Mouse (Mus musculus) adrenal gland, adult 18-20 months (tissue): ENCODE data around the gene Wdr86. TPM values are rescaled to one million over a fixed set of nuclear protein-coding genes. Genes with fewer than 3 reads are reported as not detected.
"Not testable (repeated sequence)": the region's sequence is repeated elsewhere in the genome, so short reads cannot be mapped to it uniquely, and the experiment has no call there.

Experiments
- DNase-seq, 2 experiments: peaks; one replicate each; pipeline ENCODE4 v3.0.0; 2021 to 2022; ENCODE audit warnings: low spot score in 2 of 2
- total RNA-seq, 2 experiments: library from RNA; stranded (reverse); gene quantifications; 1 replicate in 1 of 2; 2 replicates in 1 of 2; pipeline ENCODE4 v1.2.3; 2021

The Wdr86 gene
- total RNA-seq, 2 experiments from 2014 or later = 0.42 to 1.1 TPM

DNA sequence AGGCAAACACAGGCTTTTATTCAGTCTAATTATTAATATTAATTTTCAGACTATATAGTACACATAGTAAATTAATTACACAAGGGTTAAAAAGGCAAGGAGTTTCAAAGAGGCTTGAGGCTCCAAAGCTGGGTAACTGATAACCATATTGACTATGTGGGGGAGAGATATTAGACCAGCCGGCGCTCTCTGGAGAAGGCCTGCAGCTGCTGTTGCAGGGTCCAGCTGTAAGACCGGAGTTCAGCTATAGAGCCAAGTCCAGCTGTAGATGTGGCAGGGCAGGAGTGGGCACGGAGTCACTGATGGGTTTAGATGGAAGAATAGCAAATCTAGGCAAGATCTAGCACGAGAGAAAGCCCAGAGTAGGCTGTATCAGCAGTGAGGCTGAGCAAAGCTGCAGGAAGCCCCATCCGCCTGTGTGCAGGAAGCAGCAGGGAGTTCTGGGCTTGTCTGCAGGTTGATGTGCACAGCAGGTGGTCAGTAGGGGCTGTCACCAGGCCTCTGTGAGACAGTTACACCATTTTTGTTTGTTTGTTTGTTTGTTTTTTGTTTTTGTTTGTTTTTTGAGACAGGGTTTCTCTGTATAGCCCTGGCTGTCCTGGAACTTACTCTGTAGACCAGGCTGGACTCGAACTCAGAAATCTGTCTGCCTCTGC lies 3.4 kb upstream of the Wdr86 start:
- no peak for DNase-seq

DNA sequence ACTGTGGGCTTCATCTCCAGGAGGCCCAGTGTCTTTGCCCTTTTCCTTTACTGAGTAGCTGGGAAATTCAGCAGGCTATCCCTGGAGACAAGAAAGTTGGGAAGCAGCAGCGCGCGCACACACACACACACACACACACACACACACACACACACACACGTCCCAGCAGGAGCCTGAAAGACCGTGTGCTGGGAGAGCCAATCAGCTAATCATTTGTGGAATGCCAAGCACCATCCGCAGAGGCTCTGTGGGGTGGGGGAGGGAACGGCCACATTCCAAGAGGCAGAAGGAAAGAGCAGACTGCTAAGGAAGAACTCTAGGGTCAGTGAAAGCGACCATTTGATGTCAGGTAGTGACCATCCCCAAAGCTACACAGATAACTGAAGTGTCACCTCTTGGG lies 2.6 kb upstream of the Wdr86 start:
- no peak for DNase-seq

DNA sequence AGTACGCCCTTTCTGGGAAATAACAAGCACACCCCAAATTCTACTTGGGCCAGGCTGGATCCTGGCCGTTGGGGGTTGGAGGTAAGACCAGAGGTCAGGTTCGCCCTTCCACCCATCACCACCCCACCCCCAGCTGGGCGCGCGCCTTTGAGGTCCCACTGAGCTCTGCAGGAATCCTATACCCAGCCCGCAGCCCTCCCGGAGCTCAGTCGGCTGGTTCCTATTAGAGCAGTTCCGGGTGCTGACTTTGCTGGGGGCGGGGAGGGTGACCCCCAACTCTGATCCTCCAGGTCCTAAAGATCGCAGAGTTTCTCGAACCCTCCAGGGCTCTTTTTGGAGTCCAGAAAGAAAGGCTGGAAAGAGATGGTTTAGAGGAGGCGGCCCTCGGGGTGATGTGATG lies 459 bp upstream of the Wdr86 start:
- DNase-seq = no peak

DNA sequence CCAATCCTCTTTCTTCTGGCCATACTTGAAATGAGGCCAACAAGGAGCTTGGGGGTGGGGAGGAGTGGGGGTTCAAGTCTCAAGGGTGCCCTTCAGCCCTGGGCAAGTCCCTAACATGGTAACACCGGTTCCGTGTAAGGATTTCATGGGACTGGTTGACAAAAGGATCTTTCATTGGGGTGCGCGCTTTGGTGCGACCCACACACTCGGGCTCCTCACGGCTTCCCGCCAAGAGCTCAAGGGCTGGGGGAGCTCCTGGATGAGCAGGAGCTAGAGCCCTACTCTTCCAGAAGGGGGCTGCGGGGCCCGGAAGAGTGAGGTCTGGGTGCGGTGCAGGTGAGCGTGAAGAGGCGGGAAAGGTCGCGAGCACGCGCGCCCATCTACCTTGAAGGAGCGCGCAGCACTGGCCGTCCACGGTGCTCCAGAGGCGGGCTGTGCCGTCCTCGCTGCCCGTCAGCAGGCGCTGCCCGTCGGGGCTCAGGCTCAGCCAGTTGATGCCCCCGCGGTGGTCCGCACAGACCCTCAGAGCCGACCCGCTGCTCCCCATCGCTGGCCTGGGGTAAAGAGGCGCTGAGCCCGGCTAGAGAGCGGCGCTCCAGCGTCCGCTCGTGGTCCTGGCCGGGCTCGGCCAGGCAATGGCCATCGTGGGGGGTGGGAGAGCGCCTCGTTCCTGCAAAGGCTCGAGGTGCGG lies 585 bp downstream of the Wdr86 start:
- no peak for DNase-seq

DNA sequence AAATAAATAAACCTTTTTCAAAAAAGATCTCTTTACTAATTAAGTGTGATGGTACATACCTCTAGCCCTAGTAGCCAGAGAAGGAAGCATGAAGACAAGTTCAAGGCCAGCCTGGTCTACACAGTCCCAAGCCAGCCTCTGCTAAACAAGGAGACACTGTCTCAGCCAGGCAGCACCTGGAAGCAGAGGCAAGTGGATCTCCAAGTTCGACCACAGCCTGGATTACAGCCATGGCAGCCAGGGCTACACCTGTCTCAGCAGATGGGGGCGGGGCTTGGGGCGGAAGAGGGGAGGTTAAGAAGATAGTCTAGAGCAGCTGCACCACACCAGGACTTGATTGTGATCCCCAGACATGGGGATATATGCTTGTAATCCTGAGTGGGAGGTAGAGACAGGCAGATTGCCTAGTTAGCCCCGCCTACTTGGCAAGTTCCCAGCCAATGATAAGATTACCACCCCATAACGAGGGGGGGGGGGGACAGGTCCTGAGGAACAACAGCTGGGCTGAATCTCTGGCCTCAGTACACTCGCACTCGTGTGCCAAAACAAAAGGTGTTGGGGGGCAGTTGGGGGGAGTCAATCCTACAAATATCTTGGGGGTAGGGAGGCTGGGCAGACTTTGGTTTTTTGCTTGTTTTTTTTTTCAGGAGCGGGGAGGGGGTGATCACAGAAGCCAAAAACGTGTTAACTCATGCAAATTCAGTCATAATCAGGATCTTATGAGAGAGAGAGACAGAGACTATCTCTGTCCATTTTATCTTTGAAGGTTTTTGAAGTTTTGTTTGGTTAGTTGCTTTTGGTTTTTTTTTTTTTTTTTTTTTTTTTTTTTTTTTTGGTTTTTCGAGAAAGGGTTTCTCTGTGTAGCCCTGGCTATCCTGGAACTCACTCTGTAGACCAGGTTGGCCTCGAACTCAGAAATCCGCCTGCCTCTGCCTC lies 3.4 kb downstream of the Wdr86 start:
- DNase-seq = no peak

DNA sequence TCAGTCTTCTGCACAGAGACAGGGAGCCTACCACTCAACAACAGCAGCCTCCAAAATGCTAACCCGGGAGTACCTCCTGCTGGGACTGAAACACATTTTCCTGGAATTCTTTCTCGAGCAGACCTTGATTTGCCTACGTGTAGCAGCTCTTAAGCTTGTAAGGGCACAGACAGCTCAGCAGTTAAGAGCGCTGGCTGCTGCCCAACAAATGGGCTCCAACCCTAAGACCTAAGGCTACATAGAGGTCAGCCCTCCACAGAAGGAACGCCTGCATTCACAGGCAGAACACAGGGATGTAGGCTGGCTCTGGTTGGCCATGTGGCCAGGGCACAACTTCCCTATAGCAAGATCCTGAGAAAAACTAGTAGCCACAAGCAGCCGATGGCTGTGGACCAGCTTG lies 4.6 kb downstream of the Wdr86 start:
- DNase-seq = no peak

DNA sequence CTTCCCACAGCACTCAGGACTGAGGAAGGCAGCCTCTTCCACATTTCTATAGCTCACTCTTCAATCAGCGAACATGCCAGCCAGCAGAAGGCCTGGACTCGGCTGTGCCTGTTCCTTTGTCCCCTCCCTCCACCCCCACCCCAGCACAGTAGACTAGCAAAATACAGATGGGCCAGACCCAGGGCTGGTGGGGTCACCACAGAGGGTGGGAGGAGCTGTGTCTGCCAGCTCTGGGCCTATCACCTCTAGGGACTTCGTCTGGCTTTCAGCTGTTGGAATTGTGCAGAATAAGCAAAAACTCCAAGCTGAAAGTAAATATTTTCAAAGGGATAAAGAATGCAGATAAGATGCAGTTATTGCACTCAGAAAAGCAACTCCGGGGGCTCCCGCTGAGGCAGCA lies 5.7 kb downstream of the Wdr86 start:
- no peak for DNase-seq

DNA sequence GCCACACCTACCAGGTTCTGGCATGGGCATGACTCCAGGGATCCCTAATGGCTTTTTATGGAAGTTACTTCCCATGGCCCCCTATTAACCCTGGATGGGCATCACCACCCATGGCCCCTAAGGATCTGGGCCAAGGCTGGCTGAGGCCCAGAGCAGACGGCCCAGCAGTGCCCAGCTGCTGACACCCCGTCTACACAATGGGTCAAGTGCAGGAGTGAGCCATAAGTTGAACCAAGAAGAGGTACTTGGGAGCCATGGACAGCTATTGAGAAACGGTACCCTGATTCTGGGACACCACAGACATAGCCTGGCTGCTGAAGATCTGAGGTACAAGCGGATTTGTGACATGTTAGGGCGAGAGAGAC lies 6.3 kb downstream of the Wdr86 start:
- DNase-seq = no peak

DNA sequence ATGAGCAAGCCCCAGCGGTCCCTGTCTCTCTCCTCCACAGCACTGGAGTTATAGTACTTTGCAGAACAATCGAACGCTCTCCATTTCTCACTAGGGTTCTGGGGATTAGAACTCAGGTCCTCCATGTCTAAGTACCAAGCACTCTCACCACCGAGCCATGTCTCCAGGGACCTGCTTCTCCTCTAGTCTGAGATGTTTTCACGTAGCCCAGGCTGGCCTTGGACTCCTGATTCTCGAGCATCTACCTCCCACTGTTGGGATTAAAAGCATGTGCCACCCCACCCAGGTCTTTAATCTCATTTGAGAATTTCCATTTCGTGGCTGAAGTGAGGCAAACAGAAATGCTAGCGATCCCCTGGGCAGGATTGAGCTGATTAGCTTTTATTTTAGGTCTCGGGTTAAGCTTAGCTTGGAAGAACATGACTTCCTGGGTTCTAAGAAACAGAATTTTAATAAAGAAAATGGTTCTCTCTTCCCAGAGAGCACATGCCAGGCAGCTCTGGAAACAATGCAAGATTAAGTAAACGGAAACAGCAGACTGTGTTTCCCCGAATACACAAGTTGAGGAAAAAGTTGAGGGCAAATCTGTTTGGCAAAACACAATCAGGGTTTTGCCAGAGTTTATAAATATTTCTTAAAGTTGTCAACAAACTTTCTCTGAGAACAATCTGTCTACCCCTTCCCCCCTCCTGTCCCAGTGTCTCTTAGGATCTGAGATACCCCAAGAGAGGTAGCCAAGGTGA lies 6.8 kb downstream of the Wdr86 start:
- no peak for DNase-seq

DNA sequence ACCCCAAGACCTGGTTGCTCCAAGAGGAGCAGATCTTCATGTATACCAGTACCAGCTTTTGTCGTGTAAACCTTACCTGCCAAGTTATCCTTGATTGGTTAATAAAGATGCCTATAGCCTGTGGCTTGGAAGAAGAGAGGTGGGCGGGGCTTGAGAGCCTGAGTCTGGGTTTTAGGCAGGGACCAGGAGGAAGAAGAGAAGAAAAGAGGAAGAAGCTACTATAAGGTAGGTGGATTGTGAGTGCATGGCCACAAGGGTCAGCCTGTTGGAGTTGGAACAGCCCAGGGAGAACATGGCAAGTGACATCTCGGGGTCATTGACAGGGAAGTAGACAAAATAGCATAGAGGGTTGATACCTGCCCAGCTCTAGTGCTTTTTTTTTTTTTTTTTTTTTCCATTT lies 10.7 kb downstream of the Wdr86 start:
- no peak for DNase-seq

DNA sequence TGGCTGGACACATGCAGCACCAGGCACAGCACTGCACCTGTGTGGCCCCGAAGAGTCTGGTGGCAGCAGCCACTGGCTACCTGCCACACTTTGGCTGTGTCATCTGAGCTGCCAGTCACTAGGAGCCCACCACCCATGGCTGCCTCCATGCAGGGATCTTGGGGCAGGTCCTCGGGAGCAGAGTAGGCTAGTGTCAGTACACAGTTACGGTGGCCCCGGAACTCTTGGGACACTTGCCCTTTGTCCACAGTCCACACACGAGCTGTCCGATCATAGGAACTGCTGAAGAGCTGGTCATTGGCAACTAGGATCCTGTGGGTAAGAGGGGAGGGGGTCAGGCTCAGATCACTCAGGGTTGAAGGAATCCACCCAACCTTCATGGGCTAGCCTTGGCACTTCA lies 12.5 kb downstream of the Wdr86 start:
- DNase-seq = no peak

DNA sequence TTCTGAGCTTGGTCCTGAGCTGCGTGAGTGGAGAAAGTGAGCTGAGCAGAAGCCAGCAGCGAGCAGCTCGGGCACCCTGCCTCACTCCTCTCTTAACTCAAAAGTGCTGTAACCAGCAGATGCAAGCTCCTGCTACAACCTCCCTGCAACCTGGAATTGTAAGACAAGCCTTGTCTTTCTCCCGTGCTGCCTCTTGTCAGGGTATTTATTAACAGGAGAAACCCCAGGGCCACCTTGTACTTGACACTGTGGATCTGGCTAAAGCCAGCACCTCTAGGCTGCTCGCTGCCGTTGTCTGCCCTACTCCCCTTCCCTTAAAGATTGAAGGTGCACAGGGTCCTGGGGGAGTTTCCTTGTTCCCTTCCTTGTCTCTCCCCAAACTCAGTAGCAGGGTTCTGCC lies 16.5 kb downstream of the Wdr86 start:
- DNase-seq = no peak

DNA sequence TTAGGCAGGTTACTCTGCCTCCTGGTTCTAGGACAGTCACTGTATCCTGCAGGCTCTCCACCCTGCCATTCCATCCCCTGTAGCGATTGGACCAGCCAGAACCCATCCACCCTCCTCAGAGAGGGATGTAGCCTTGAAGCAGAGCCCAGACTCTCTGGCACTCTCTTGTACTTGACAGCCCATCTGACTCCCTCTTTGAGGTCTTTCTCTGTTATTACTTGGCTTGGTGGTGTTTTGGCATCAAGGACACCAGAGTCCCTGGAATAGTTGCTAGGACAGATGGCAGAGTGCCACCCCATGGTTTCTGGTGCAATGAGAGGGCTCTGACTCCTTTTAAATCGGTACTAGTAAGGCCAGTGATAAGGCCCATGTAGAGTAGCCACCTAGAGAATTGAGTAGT lies 17.3 kb downstream of the Wdr86 start:
- DNase-seq = peak in 1 of 2 experiments; percentile 36

DNA sequence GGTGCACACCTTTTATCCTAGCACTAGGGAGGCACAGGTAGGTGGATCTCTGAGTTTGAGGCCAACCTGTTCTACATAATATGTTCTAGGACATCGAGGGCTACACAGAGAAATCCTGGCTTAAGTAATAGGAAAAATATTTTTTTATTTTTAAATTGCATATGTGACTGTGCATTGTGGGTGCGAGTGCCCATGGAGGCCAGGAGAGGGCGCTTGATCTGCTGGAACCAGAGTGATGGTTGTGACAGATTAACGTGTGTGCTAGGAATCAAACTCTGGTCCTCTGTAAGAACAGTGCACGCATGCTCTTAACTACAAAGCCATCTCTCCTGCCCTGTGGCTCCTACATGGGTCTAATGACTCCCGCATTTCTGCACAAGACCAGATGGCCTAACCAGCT lies 18.9 kb downstream of the Wdr86 start:
- no peak for DNase-seq

DNA sequence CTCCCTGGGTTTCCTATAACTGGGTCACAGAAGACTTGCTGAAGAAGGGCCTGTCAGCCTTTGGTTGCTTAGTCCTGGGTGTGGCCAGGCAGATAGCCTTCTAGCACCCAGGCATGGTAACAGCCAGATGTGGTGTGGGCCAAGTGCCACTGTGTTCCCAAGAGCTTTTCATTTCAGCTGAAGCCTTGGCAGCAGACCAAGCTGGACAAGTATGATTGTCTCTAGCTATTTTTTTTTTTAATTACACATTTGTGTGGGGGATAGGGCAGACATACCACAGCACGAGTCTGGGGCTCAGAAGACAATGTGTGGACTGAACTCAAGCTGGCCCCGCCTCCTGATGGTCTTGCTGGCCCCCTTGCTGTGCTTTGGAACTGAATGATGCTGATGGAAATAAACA lies 20.6 kb downstream of the Wdr86 start:
- no peak for DNase-seq

DNA sequence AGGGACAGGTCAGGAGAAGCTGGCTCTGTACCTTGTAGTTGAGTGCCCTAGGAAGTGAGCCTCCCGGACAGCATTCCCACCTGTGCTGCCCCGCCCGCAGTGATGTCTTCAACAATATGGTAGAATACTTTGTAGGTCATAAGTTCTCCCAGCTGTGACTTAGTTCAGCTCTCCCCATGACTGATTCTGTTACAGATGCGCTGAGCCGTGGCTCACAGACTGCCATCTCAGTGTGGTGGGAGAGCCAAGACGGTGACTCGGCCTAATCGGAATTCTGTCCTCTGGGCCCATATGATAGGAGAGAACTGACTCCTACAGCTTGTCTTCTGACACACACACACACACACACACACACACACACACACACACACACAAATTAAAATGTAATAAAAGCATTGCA lies 25.9 kb downstream of the Wdr86 start:
- no peak for DNase-seq

DNA sequence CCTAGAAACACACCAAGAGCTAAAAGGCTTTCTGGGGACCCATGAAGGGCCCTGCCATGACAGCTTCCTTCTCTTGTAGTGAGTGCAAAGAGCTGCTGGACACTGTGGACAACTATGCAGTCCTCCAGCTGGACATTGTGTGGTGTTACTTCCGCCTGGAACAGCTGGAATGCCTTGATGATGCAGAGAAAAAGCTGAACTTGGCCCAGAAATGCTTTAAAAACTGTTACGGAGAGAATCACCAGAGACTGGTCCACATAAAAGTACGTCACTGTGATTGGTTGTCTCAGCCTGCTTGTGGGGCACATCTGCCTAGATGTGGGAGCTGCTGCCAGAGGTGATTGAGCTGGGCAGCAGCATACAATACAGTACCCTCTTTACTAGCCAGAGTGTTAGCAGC lies 29.3 kb downstream of the Wdr86 start:
- no peak for DNase-seq

DNA sequence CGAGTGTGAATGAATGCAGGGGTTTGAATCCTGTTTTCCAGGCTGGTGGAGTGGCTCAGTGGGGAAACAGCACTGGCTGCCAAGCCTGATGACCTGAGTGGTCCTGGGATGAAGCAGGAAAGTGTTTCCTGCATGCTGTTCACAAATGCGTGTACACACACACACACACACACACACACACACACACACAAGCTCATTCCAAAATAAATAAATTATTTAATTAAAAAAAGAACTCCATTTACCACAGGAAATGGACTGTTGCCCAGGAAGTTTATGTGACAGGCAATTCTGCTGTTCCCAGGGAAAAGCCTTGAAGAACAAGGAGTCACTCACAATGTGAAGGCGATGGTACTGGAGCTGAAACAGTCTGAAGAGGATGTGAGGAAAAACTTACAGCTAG lies 33.8 kb downstream of the Wdr86 start:
- DNase-seq = no peak

DNA sequence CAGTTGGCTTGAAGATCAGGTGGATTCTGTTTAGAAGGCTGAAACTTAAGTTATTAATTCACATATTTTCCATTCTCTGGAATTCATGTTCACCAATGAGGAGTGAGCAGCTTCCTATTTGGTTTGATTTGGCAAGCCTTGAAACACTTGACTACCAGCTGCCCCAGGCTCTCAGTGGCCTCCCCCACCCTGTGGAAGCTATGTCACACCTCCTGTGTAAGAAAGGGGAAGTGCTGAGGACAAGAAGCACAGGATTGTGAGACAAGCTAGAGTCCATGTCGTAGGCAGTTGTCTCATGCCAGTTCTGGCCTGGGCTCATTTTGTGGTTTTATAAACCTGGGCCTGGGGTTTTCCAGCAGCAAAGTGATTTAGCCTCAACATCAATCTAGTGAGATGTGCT lies 42.8 kb downstream of the Wdr86 start:
- DNase-seq = no peak

DNA sequence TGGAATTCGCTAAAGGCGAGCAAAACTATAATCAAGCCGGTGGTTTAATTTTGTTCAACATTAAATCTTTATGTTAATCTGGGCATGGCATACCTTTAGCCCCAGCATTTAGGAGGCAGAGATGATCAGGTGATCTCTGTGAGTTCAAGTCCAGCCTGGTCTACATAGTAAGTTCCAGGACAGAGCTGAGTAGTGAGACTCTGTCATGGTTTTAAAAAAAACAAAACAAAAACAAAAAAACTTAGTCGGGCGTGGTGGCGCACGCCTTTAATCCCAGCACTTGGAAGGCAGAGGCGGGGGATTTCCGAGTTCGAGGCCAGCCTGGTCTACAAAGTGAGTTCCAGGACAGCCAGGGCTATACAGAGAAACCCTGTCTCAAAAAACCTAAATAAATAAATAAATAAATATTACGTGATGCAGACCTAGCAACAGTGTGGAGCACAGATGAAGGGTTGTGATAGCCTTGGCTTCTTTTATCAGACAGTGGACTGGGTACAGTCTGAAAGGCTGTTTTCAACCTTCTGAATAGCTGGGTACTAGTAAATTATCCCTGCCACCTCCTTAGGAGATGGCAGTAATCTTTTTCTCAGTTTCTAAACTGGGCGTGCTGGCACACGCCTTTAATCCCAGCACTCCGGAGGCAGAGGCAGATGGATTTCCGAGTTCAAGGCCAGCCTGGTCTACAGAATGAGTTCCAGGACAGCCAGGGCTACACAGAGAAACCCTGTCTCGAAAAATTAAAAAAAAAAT lies 43.7 kb downstream of the Wdr86 start:
- DNase-seq = not testable (repeated sequence)

DNA sequence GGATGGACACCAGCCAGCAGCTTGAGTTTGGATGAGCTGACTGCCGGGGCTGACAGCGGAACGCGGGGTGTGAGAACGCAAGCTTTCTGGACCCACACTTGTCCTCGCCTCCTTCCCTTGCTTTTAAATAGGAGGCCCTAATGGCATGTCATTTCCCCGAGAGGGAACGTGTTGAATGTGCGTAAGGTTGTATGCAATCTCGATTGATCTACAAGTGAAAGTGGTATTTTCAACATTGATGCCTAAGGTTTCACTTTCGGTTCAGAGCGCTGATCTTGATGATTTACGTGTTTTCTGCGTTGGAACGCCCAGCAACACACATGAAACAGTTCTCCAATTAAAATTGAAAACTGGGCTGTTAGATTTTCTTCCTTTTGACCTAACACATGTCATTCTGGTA lies 44.4 kb downstream of the Wdr86 start:
- no peak for DNase-seq
